Mouse (Mus musculus): Measurements from ENCODE around the gene Nme7. TPM values are rescaled to one million over a fixed set of nuclear protein-coding genes. Genes with fewer than 3 reads are reported as not detected.

Gene Nme7
- polyA plus RNA-seq, 1 experiment from 2014 or later, result 30.4 TPM

DNA sequence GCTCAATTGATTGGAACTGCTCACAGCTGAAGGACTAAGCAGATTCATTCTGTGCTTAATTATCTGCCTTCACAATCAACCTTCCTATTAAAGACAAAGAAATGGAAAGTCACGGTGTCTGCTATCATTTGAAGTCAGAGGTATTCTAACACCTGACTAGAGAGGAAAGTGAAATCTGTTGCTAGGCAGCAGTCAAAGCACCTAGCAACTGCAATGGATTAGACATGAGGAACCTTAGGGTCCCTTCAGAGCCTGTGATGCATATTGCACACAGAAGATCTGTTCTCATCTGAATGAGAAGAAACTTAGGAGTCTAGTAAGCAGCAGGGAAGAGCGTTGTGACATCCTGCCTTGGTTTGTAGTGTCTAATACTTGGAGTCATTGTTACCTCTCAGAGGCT lies 58.1 kb downstream of the Nme7 start:
- Histone ChIP-seq H3K9ac (ENCODE audit: low read depth, low read length) (no peak overlapping the region), H3K4me3 (ENCODE audit: low read depth, low read length) (no peak overlapping the region), H3K36me3 (ENCODE audit: control insufficient read depth, insufficient read depth, low read length) (no peaks in the 10 kb centered on the region), H3K4me2 (replicated peaks; ENCODE audit: low read depth, low read length) (no peak overlapping the region), H3K9me3 (ENCODE audit: control insufficient read depth, low read length) (no peaks in the 10 kb centered on the region), H3K4me1 (replicated peaks; ENCODE audit: control insufficient read depth, insufficient read depth, low read length) (no peaks in the 10 kb centered on the region), H3K27ac (ENCODE audit: low read depth, low read length) (no peak overlapping the region), H3K27me3 (ENCODE audit: control insufficient read depth, insufficient read depth, low read length) (no peaks in the 10 kb centered on the region)
- no peak for ATAC-seq (ENCODE audit: low FRiP score)
- WGBS, result 58% methylated on average over 2 of the region's 2 CpGs
- peak; percentile 13 for DNase-seq (ENCODE audit: low spot score)

DNA sequence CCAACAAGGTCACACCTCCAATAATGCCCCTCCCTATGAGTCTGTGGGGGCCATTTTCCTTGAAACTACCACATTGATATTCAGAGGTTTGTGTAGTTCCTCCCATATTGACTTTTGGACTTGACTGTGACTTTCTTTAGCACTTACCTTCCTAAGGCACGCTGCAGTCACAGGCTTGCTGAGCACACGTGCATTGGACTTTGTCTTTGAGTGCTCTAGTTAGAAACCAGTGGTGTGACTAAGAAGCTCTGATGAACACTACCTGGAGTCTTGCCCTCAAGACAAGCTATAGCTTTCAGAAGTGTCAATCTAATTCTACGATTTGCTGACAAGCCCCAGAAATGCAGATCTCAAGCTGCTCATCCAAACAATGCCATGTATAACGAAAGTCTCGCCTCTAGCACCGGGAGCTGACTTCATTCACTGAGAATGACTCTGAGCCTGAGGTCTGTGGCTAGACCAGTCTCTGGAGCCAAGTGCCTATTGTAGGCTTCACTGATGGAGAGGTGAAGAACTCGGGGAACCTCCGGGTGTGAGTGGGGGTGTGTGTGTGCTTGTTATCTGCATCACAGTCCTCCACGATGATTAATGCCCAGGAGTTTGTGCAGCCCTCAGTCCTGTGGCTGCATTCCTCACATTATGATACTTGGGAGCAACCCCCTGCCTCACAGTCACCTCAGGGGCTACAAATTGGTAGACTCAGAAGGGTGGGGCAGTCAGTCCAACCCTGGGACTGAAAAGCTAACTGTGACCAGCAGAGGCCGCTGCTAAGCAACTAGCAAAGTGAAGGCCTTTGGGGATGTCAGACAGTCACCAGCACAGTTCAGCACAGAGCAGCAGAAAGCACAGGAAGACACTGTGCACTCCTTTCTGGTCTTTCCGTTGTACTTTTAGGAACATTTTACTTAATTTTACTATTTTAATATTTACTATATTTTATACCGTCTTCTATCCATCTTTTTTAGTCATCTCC lies 62.5 kb downstream of the Nme7 start:
- peak; percentile 86 for ATAC-seq (ENCODE audit: low FRiP score)
- no peaks in the 10 kb centered on the region for H3K4me1 ChIP-seq (replicated peaks; ENCODE audit: control insufficient read depth, insufficient read depth, low read length)
- no peaks in the 10 kb centered on the region for H3K27me3 ChIP-seq (ENCODE audit: control insufficient read depth, insufficient read depth, low read length)
- H3K4me3 ChIP-seq (ENCODE audit: low read depth, low read length), result no peak overlapping the region
- no peaks in the 10 kb centered on the region for H3K36me3 ChIP-seq (ENCODE audit: control insufficient read depth, insufficient read depth, low read length)
- no peak overlapping the region for H3K27ac ChIP-seq (ENCODE audit: low read depth, low read length)
- 77% methylated on average over 12 of the region's 12 CpGs for WGBS
- H3K9me3 ChIP-seq (ENCODE audit: control insufficient read depth, low read length), result no peaks in the 10 kb centered on the region
- no peak overlapping the region for H3K4me2 ChIP-seq (replicated peaks; ENCODE audit: low read depth, low read length)
- DNase-seq (ENCODE audit: low spot score), result peak; percentile 76
- H3K9ac ChIP-seq (ENCODE audit: low read depth, low read length), result no peak overlapping the region

DNA sequence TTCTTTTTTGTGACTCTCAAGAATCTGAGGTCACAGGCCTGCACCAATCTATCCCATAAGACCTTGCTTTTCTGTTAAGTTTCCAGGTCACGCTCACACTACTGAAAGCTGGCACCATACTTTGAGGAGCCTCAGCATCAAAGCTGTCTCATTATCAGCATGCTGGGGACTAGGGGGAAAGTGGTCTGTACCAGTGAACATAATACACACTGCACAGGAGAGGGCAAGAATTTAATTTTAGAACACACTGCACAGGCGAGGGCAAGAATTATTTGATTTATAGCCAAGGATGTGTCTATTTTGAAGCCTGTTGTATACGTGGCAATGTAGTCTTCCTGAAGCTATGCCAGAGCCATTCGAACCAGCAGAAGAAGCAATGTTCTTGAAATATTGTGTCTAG lies 64.2 kb downstream of the Nme7 start:
- no peaks in the 10 kb centered on the region for H3K36me3 ChIP-seq (ENCODE audit: control insufficient read depth, insufficient read depth, low read length)
- H3K4me3 ChIP-seq (ENCODE audit: low read depth, low read length), result no peak overlapping the region
- ATAC-seq (ENCODE audit: low FRiP score), result no peak
- no peaks in the 10 kb centered on the region for H3K4me1 ChIP-seq (replicated peaks; ENCODE audit: control insufficient read depth, insufficient read depth, low read length)
- H3K9ac ChIP-seq (ENCODE audit: low read depth, low read length), result no peak overlapping the region
- H3K27ac ChIP-seq (ENCODE audit: low read depth, low read length), result no peak overlapping the region
- H3K27me3 ChIP-seq (ENCODE audit: control insufficient read depth, insufficient read depth, low read length), result no peaks in the 10 kb centered on the region
- no peak overlapping the region for H3K4me2 ChIP-seq (replicated peaks; ENCODE audit: low read depth, low read length)
- DNase-seq (ENCODE audit: low spot score), result no peak
- no peaks in the 10 kb centered on the region for H3K9me3 ChIP-seq (ENCODE audit: control insufficient read depth, low read length)
- WGBS, result 86% methylated on average over 4 of the region's 4 CpGs

DNA sequence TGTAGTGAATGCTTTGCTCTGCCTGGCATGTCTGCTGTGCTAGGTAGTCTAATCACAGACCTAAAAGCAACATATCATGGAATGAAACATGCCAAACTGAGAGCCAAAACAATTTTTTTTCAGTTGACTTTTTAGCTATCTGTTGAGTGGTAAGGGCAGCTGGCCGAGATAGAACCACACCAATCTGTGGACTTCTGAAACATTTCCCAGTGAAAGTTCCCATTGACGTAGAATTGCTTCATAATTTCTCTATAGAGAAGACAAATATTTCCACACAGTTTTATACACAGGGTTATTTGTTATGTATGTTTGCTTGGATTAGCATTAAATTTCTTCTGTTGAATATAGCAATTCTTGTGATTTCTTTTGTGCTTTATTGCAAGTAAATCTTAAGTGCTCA lies 65.9 kb downstream of the Nme7 start:
- WGBS, result 91% methylated on average over 2 of the region's 2 CpGs
- Histone ChIP-seq H3K27me3 (ENCODE audit: control insufficient read depth, insufficient read depth, low read length) (no peaks in the 10 kb centered on the region), H3K4me3 (ENCODE audit: low read depth, low read length) (no peak overlapping the region), H3K36me3 (ENCODE audit: control insufficient read depth, insufficient read depth, low read length) (no peaks in the 10 kb centered on the region), H3K9ac (ENCODE audit: low read depth, low read length) (no peak overlapping the region), H3K4me1 (replicated peaks; ENCODE audit: control insufficient read depth, insufficient read depth, low read length) (no peaks in the 10 kb centered on the region), H3K27ac (ENCODE audit: low read depth, low read length) (no peak overlapping the region), H3K9me3 (ENCODE audit: control insufficient read depth, low read length) (no peaks in the 10 kb centered on the region), H3K4me2 (replicated peaks; ENCODE audit: low read depth, low read length) (no peak overlapping the region)
- no peak for ATAC-seq (ENCODE audit: low FRiP score)
- DNase-seq (ENCODE audit: low spot score), result no peak

DNA sequence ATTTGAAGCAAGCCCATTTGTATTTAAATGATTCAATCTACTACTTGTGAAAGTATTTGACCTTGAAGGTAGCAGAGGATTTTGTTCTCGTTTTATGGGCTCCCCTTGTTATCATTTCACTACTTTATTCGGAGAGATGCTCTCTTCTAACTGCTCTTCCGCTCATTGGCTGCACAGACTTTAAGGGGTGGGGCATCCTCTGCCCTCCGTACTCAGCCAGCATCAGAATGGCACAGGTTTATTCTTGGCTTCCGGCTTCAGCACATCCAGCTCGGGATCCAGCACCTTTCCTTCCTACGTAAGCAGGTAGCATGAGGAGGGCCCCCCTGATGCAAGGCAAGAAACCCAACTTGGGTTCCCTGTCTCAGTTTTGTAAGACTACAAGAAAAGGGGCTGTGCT lies 69.1 kb downstream of the Nme7 start:
- Histone ChIP-seq H3K9ac (ENCODE audit: low read depth, low read length) (no peak overlapping the region), H3K36me3 (ENCODE audit: control insufficient read depth, insufficient read depth, low read length) (no peaks in the 10 kb centered on the region), H3K4me1 (replicated peaks; ENCODE audit: control insufficient read depth, insufficient read depth, low read length) (no peaks in the 10 kb centered on the region), H3K4me3 (ENCODE audit: low read depth, low read length) (no peak overlapping the region), H3K27ac (ENCODE audit: low read depth, low read length) (no peak overlapping the region), H3K9me3 (ENCODE audit: control insufficient read depth, low read length) (no peaks in the 10 kb centered on the region), H3K27me3 (ENCODE audit: control insufficient read depth, insufficient read depth, low read length) (no peaks in the 10 kb centered on the region), H3K4me2 (replicated peaks; ENCODE audit: low read depth, low read length) (no peak overlapping the region)
- 87% methylated on average over 7 of the region's 7 CpGs for WGBS
- ATAC-seq (ENCODE audit: low FRiP score), result no peak
- DNase-seq (ENCODE audit: low spot score), result no peak

DNA sequence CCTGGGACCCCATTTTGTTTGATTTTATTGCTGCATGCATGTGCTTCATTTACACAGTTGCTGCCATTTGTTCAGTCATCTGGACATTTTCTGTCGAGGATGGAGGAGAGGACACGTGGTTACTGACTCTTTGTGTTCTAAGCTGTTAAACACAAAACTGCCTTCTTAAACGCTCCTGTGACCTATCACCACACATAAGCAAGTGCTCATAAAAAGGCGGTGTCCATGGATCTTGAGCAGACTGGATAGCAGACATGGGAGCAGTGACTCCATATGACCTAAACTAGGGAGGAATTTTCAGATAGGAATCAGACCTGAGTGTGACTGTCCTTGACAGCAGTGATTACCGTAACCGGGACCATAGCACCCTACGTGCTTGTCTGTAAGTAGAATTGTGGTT lies 70.1 kb downstream of the Nme7 start:
- no peak overlapping the region for H3K27ac ChIP-seq (ENCODE audit: low read depth, low read length)

DNA sequence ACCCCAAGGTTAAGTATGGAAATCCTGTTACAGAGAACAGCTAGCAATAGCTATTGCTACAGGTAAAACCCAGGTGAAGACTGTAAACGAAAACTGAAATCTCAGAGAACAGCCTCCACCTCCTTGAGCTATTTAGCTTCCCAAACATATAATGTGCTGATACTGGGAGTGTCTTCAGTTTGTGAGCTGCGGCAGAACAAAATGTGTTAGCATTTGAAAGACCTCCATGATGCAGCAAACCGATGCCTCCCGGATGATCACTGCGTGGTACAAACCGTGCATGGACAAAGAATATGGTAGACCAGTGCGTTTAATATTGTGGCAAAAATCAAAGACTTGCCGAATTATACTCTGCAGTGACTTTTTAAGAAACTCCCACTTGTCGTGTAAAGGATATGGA lies 71.7 kb downstream of the Nme7 start:
- ATAC-seq (ENCODE audit: low FRiP score) (no peak), DNase-seq (ENCODE audit: low spot score) (no peak)
- Histone ChIP-seq H3K4me2 (replicated peaks; ENCODE audit: low read depth, low read length) (no peak overlapping the region), H3K4me1 (replicated peaks; ENCODE audit: control insufficient read depth, insufficient read depth, low read length) (no peaks in the 10 kb centered on the region), H3K27me3 (ENCODE audit: control insufficient read depth, insufficient read depth, low read length) (no peaks in the 10 kb centered on the region), H3K27ac (ENCODE audit: low read depth, low read length) (no peak overlapping the region), H3K4me3 (ENCODE audit: low read depth, low read length) (no peak overlapping the region), H3K9me3 (ENCODE audit: control insufficient read depth, low read length) (no peaks in the 10 kb centered on the region), H3K36me3 (ENCODE audit: control insufficient read depth, insufficient read depth, low read length) (no peaks in the 10 kb centered on the region), H3K9ac (ENCODE audit: low read depth, low read length) (no peak overlapping the region)
- WGBS, result 95% methylated on average over 9 of the region's 9 CpGs

More for the DNA sequence above, 70.1 kb downstream of the Nme7 start:
- H3K36me3 ChIP-seq (ENCODE audit: control insufficient read depth, insufficient read depth, low read length), result no peaks in the 10 kb centered on the region
- no peak for DNase-seq (ENCODE audit: low spot score)
- WGBS, result 88% methylated on average over 7 of the region's 7 CpGs
- H3K27me3 ChIP-seq (ENCODE audit: control insufficient read depth, insufficient read depth, low read length), result no peaks in the 10 kb centered on the region
- no peak overlapping the region for H3K9ac ChIP-seq (ENCODE audit: low read depth, low read length)
- H3K4me3 ChIP-seq (ENCODE audit: low read depth, low read length), result no peak overlapping the region
- no peaks in the 10 kb centered on the region for H3K4me1 ChIP-seq (replicated peaks; ENCODE audit: control insufficient read depth, insufficient read depth, low read length)
- H3K9me3 ChIP-seq (ENCODE audit: control insufficient read depth, low read length), result no peaks in the 10 kb centered on the region
- H3K4me2 ChIP-seq (replicated peaks; ENCODE audit: low read depth, low read length), result no peak overlapping the region
- no peak for ATAC-seq (ENCODE audit: low FRiP score)

DNA sequence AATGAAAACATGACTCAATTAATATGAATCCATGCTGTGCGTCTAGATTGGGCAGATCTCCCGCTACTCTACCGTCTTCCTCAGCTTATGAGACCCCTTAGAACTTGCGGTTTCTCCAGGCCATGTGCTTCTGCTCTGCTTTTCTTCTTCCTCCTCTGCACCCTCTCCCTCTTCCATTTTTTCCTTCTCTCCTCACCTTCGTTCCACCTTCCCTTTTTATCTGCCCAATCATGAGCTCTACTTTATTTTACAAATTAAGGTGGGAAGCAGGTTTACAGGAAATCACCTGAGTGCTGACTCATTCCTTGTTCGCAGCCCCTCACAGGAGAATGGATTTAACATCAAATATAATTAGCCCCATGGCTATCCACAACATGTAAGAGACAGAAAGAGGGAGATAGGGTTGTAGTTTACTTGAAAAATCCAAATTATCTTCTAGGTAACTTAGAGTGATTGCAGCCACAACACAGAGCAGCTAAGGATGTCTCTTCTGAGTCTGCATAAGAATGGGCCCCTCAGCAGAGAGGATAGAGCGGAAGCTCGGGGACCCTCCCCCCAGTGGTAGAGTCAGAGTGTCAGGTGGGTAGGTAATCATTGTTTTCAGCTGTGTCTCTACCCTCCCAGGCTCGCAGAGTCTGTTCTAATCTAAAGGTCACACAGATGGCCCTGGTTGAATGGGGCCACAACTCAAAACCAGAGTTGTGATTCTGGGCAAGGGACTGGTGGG lies 73.0 kb downstream of the Nme7 start:
- H3K9me3 ChIP-seq (ENCODE audit: control insufficient read depth, low read length), result no peaks in the 10 kb centered on the region
- no peak for DNase-seq (ENCODE audit: low spot score)
- no peak overlapping the region for H3K4me3 ChIP-seq (ENCODE audit: low read depth, low read length)
- no peak overlapping the region for H3K4me2 ChIP-seq (replicated peaks; ENCODE audit: low read depth, low read length)
- no peaks in the 10 kb centered on the region for H3K27me3 ChIP-seq (ENCODE audit: control insufficient read depth, insufficient read depth, low read length)
- H3K27ac ChIP-seq (ENCODE audit: low read depth, low read length), result no peak overlapping the region
- no peak for ATAC-seq (ENCODE audit: low FRiP score)
- no peaks in the 10 kb centered on the region for H3K4me1 ChIP-seq (replicated peaks; ENCODE audit: control insufficient read depth, insufficient read depth, low read length)
- no peaks in the 10 kb centered on the region for H3K36me3 ChIP-seq (ENCODE audit: control insufficient read depth, insufficient read depth, low read length)
- 76% methylated on average over 9 of the region's 9 CpGs for WGBS
- no peak overlapping the region for H3K9ac ChIP-seq (ENCODE audit: low read depth, low read length)

Measured in hindbrain, embryonic 11.5 days (tissue).